Mouse (Mus musculus) urinary bladder, postnatal 14 days (tissue): ENCODE measurements around the gene Gldc.

Experiments
- DNase-seq: peaks from one replicate; pipeline ENCODE4 v3.0.0; 2021; ENCODE audit warnings: low spot score

Gene Gldc

GRCm38 (mm10) chr19:30107221-30107845 is 67.9 kb downstream of the Gldc start:
- no peak for DNase-seq

- no peak for DNase-seq
These were observed 70.0 kb downstream of the Gldc start for GRCm38 (mm10) chr19:30105045-30105842.

- DNase-seq: no peak
These were observed 72.6 kb downstream of the Gldc start for GRCm38 (mm10) chr19:30102620-30103019.

GRCm38 (mm10) chr19:30100571-30100970 is 74.7 kb downstream of the Gldc start:
- DNase-seq: no peak

DNA sequence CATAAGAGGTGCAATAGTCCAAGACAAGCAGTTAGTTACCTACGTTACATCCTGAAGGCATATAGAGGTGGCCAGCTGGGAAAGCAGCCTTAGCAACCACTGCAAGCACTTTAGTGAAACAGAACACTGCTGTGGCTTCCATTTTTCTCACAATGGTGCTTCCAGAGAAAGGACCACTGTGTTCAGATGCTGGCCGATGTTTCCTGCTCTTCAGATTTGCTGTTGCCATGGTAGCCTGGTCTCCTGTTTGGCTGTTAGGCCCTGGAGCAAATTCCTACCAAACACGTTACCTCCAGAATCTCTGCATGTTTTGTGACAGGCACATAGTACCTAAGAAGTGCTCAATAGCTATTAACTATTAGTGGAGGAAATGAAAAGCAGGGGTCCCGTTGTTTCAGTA is 78.2 kb downstream of the Gldc start:
- DNase-seq: no peak

DNA sequence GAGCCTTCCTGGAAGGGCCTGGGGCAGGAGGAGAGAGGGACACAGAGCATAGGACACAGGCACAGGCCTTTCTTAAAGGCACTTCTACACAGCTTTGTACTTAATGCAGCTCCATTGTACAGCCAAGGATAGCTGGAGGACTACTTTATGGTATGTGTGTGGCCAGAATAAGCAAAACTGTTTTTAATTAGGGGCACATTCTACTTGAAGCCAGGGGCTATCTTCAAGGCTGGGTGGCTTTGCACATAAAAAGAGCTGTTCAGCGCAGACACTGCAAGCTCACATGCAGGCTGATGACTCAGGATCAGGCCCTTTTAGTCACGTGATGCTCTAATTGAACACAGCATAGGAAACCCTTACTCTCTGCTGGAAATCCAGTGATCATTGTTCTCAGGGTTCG is 79.0 kb downstream of the Gldc start:
- no peak for DNase-seq

- no peak for DNase-seq
These were observed 83.5 kb downstream of the Gldc start for GRCm38 (mm10) chr19:30091644-30092295.

DNA sequence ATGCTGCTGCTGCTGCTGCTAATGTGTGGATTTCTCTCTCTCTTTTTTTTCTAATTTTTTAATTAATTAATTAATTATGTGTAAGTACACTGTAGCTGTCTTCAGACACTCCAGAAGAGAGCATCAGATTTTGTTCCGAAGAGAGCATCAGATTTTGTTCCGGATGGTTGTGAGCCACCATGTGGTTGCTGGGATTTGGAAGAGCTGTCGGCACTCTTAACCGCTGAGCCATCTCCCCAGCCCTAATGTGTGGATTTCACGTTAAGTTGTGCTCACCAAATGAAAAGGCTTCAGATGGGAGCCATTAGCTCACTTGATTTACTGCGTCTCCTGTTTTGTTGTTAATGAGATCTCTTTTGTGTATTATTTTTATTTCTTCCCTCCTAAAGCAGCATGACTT is 85.1 kb downstream of the Gldc start:
- DNase-seq: no peak

- no peak for DNase-seq
These were observed 109.4 kb downstream of the Gldc start for GRCm38 (mm10) chr19:30065797-30066196.

DNA sequence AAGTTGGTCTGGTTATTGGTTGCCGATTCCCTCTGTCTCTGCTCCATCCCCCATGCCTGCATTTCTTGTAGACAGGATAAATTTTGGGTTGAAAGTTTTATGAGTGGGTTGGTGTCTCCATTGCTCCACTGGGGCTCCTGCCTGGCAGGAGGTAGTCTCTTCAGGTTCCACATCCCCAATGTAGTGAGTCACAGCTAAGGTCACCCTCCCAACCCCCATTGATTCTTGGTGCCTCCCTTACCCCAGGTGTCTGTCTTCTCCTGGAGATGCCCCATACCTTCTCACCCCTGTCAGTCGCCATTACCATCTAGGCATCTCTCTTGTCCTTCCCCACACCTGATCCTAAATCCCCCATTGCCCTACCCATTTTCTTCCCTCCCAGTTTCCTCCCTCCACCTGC is 121.0 kb downstream of the Gldc start:
- no peak for DNase-seq

DNA sequence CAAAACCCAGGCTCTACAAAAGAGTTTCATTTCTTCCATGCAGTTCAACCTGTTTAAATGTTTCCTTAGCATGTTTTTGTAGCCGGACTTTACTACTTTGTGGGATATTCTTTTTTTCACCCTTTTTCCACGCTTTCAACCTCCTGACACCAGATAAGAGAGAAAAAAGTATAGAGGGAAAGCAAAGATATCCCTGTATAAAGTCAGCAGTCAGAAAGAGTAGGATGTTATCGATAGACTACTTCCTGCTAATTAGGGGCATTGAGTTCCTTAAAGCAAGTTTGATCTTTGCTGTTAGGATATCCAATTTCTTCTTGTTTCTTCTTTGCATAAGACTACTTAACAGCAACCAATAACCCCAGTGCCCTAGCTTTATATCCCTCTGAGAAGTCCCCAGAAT is 123.8 kb downstream of the Gldc start:
- DNase-seq: no peak

GRCm38 (mm10) chr19:30050584-30050983 is 124.6 kb downstream of the Gldc start:
- DNase-seq: no peak
